Mouse (Mus musculus) MEL-GATA-1-ER (cell line): ENCODE measurements around the gene Rnf185.

Experiments used
- DNase-seq: peaks from one replicate; pipeline ENCODE4 v3.0.0-alpha.2; 2012; ENCODE audit warnings: low read depth; ENCODE audit errors: extremely low read depth

The Rnf185 gene

GRCm38 (mm10) chr11:3396091-3396490 is 56.1 kb downstream of the Rnf185 start:
- DNase-seq: no peak

GRCm38 (mm10) chr11:3394520-3394919 is 57.6 kb downstream of the Rnf185 start:
- DNase-seq: no peak

- DNase-seq: no peak
Measured at GRCm38 (mm10) chr11:3392526-3392925, 59.6 kb downstream of the Rnf185 start.

GRCm38 (mm10) chr11:3390789-3391188 is 61.4 kb downstream of the Rnf185 start:
- no peak for DNase-seq

- DNase-seq: no peak
Measured at GRCm38 (mm10) chr11:3389996-3390395, 62.2 kb downstream of the Rnf185 start.

- DNase-seq: no peak
Measured at GRCm38 (mm10) chr11:3387482-3388196, 64.5 kb downstream of the Rnf185 start.

- peak; percentile 80 for DNase-seq
Measured at GRCm38 (mm10) chr11:3386941-3387368, 65.2 kb downstream of the Rnf185 start.

- no peak for DNase-seq
Measured at GRCm38 (mm10) chr11:3382602-3383594, 69.3 kb downstream of the Rnf185 start.

GRCm38 (mm10) chr11:3381148-3381814 is 70.9 kb downstream of the Rnf185 start:
- DNase-seq: no peak

- DNase-seq: peak; percentile 49
Measured at GRCm38 (mm10) chr11:3379427-3379826, 72.7 kb downstream of the Rnf185 start.

GRCm38 (mm10) chr11:3374741-3375140 is 77.4 kb downstream of the Rnf185 start:
- no peak for DNase-seq

GRCm38 (mm10) chr11:3374293-3374645 is 77.9 kb downstream of the Rnf185 start:
- DNase-seq: no peak

- DNase-seq: no peak
Measured at GRCm38 (mm10) chr11:3373591-3374292, 78.4 kb downstream of the Rnf185 start.

GRCm38 (mm10) chr11:3371599-3372295 is 80.4 kb downstream of the Rnf185 start:
- DNase-seq: no peak

- no peak for DNase-seq
Measured at GRCm38 (mm10) chr11:3370928-3371598, 81.1 kb downstream of the Rnf185 start.

- DNase-seq: no peak
Measured at GRCm38 (mm10) chr11:3370162-3370561, 82.0 kb downstream of the Rnf185 start.

GRCm38 (mm10) chr11:3369449-3369848 is 82.7 kb downstream of the Rnf185 start:
- no peak for DNase-seq

GRCm38 (mm10) chr11:3368983-3369382 is 83.2 kb downstream of the Rnf185 start:
- DNase-seq: no peak

GRCm38 (mm10) chr11:3366411-3366810 is 85.8 kb downstream of the Rnf185 start:
- no peak for DNase-seq
